Comparison of ENCODE assay signal across 17 mouse cellular contexts in genomic region chr7:97804245-97805066, GRCm38 (mm10). TPM values are rescaled to one million over a fixed set of nuclear protein-coding genes. Genes with fewer than 3 reads are reported as not detected.
DNase-seq lines count a peak whose midpoint lies in the region; ATAC-seq and TF ChIP-seq lines count a peak whose summit lies in the region.
"Had no signal": no experiment of that assay in that cellular context is flagged by ENCODE, and none has a peak within 500 bp of the region (broad histone marks: within the 10 kb centered on the region; RNA-seq: fewer than 3 reads in every experiment).

No protein-coding gene starts in this region.

- WGBS in forebrain, embryonic 12.5 days: 24% methylated on average over 2 of the region's 2 CpGs
- WGBS in neural tube, embryonic 12.5 days: 18% methylated on average over 2 of the region's 2 CpGs

- no peak for TF ChIP-seq CTCF in layer of hippocampus, adult 2 months (conservative IDR thresholded peaks at IDR 0.05)

- H3K9ac ChIP-seq in forebrain, embryonic 12.5 days: no peak overlapping the region
- no peak overlapping the region for H3K9ac ChIP-seq in neural tube, embryonic 12.5 days
- H3K9ac ChIP-seq: heart, embryonic 13.5 days; limb, embryonic 13.5 days had no signal

- peak overlapping the region; percentile 21; the same call in 1 of the 2 replicates for H3K27ac ChIP-seq in layer of hippocampus, adult 2 months
- peak overlapping the region; percentile 46; the same call in 1 of the 2 replicates for H3K27ac ChIP-seq in forebrain, embryonic 12.5 days
- H3K27ac ChIP-seq in neural tube, embryonic 12.5 days: no peak overlapping the region; the same call in 1 of the 2 replicates
- H3K27ac ChIP-seq: heart, embryonic 13.5 days; kidney, postnatal 0 days; limb, embryonic 13.5 days had no signal

- no peak for DNase-seq in layer of hippocampus, adult 2 months (ENCODE audit: low spot score in 2 of 2)
- DNase-seq in layer of hippocampus, adult 9-11 months: no peak
- peak; percentile 71 for DNase-seq in mesoderm, embryonic 11.5 days (ENCODE audit: low read depth, low spot score)
- DNase-seq in layer of hippocampus, postnatal 10 days (ENCODE audit: low spot score in 2 of 2): no peak
- DNase-seq in ovary, postnatal 14 days (ENCODE audit: low spot score): no peak
- DNase-seq in layer of hippocampus, postnatal 25 days (ENCODE audit: extremely low spot score in 1 of 2, low spot score in 1 of 2): no peak
- DNase-seq: cerebellum, postnatal 36 days; gastrocnemius, postnatal 14 days; lung, adult 18-20 months; right cerebral cortex, postnatal 14 days; thymus, postnatal 36 days had no signal

- H3K4me3 ChIP-seq in layer of hippocampus, adult 2 months: no peak overlapping the region
- H3K4me3 ChIP-seq in forebrain, embryonic 12.5 days (replicated peaks): no peak overlapping the region
- no peak overlapping the region for H3K4me3 ChIP-seq in neural tube, embryonic 12.5 days
- H3K4me3 ChIP-seq: erythroblast, embryonic 14.5 days; heart, embryonic 13.5 days; limb, embryonic 13.5 days had no signal

- H3K36me3 ChIP-seq in forebrain, embryonic 12.5 days (replicated peaks): no peaks in the 10 kb centered on the region
- no peaks in the 10 kb centered on the region for H3K36me3 ChIP-seq in neural tube, embryonic 12.5 days
- H3K36me3 ChIP-seq: heart, embryonic 13.5 days; limb, embryonic 13.5 days had no signal

- peaks cover 32% of the 10 kb centered on the region for H3K4me1 ChIP-seq in forebrain, embryonic 12.5 days
- peaks cover 18% of the 10 kb centered on the region; the same call in 1 of the 2 replicates for H3K4me1 ChIP-seq in neural tube, embryonic 12.5 days
- H3K4me1 ChIP-seq: heart, embryonic 13.5 days; limb, embryonic 13.5 days had no signal

- H3K9me3 ChIP-seq in forebrain, embryonic 12.5 days: no peaks in the 10 kb centered on the region
- no peaks in the 10 kb centered on the region for H3K9me3 ChIP-seq in neural tube, embryonic 12.5 days
- H3K9me3 ChIP-seq: heart, embryonic 13.5 days; limb, embryonic 13.5 days had no signal

- peak; percentile 63 for ATAC-seq in forebrain, embryonic 12.5 days (ENCODE audit: low FRiP score)
- ATAC-seq in neural tube, embryonic 12.5 days (ENCODE audit: low FRiP score, low read depth): peak; percentile 48; the same call in 1 of the 2 replicates

- no peaks in the 10 kb centered on the region for H3K27me3 ChIP-seq in forebrain, embryonic 12.5 days
- no peaks in the 10 kb centered on the region for H3K27me3 ChIP-seq in neural tube, embryonic 12.5 days (replicated peaks)
- H3K27me3 ChIP-seq: heart, embryonic 13.5 days; limb, embryonic 13.5 days had no signal

- no peak overlapping the region for H3K4me2 ChIP-seq in forebrain, embryonic 12.5 days
- no peak overlapping the region for H3K4me2 ChIP-seq in neural tube, embryonic 12.5 days (replicated peaks)
- H3K4me2 ChIP-seq: heart, embryonic 13.5 days; limb, embryonic 13.5 days had no signal

RNA-seq across cellular contexts. Expression of gene Pak1, which starts 16.1 kb away (rescaled TPM):
- total RNA-seq in layer of hippocampus, adult 2 months (2021): 100 to 1,000 TPM; 209 to 219 TPM
- polyA plus RNA-seq in forebrain, embryonic 12.5 days (2016; fragmentation: Nextera tagmentation; extraction: Ambion mirVana): 91.2 and 96.3 TPM in 2 replicates
- 97.7 and 105 TPM in 2 replicates for polyA plus RNA-seq in neural tube, embryonic 12.5 days (2016; fragmentation: Nextera tagmentation; extraction: Ambion mirVana)
- 100 to 1,000 TPM; 153 to 175 TPM for total RNA-seq in layer of hippocampus, postnatal 10 days (2021)
- 100 to 1,000 TPM; 213 to 237 TPM for total RNA-seq in layer of hippocampus, postnatal 25 days (2021)
